33 mouse cellular contexts compared by ENCODE assay signal in genomic region chr14:8688462-8688861, GRCm38 (mm10). TPM values are rescaled to one million over a fixed set of nuclear protein-coding genes. Genes with fewer than 3 reads are reported as not detected.
DNase-seq lines count a peak whose midpoint lies in the region; ATAC-seq and TF ChIP-seq lines count a peak whose summit lies in the region.
"Had no signal": no experiment of that assay in that cellular context is flagged by ENCODE, and none has a peak within 500 bp of the region (broad histone marks: within the 10 kb centered on the region; RNA-seq: fewer than 3 reads in every experiment).

No protein-coding gene starts in this region.

- H3K4me2 ChIP-seq in kidney, postnatal 0 days (ENCODE audit: low read length), result no peak overlapping the region
- H3K4me2 ChIP-seq in kidney, embryonic 16.5 days (replicated peaks; ENCODE audit: low read depth, low read length), result no peak overlapping the region
- H3K4me2 ChIP-seq in midbrain, embryonic 14.5 days (ENCODE audit: low read length), result no peak overlapping the region
- H3K4me2 ChIP-seq in midbrain, embryonic 11.5 days, result no peak overlapping the region
- H3K4me2 ChIP-seq: embryonic facial prominence, embryonic 15.5 days; forebrain, embryonic 13.5 days; heart, embryonic 11.5 days; hindbrain, embryonic 12.5 days; intestine, embryonic 15.5 days; limb, embryonic 15.5 days; liver, embryonic 13.5 days; neural tube, embryonic 12.5 days had no signal

- no peaks in the 10 kb centered on the region for H3K27me3 ChIP-seq in kidney, postnatal 0 days (ENCODE audit: insufficient read depth, low read length)
- H3K27me3 ChIP-seq in kidney, embryonic 16.5 days (ENCODE audit: insufficient read depth, low read length), result no peaks in the 10 kb centered on the region
- no peaks in the 10 kb centered on the region for H3K27me3 ChIP-seq in midbrain, embryonic 14.5 days (ENCODE audit: control insufficient read depth, insufficient read depth, low read length)
- H3K27me3 ChIP-seq in midbrain, embryonic 11.5 days (ENCODE audit: control insufficient read depth, insufficient read depth, low read length), result no peaks in the 10 kb centered on the region
- H3K27me3 ChIP-seq: CH12.LX; embryonic facial prominence, embryonic 15.5 days; forebrain, embryonic 13.5 days; hindbrain, embryonic 12.5 days; intestine, embryonic 15.5 days; limb, embryonic 15.5 days; liver, embryonic 13.5 days; neural tube, embryonic 12.5 days had no signal

- no peaks in the 10 kb centered on the region for H3K9me3 ChIP-seq in kidney, postnatal 0 days (replicated peaks; ENCODE audit: low read length)
- H3K9me3 ChIP-seq in kidney, embryonic 16.5 days (ENCODE audit: low read length), result no peaks in the 10 kb centered on the region
- H3K9me3 ChIP-seq in midbrain, embryonic 14.5 days (ENCODE audit: control insufficient read depth, low read length), result no peaks in the 10 kb centered on the region
- H3K9me3 ChIP-seq in midbrain, embryonic 11.5 days (ENCODE audit: control insufficient read depth, low read length), result no peaks in the 10 kb centered on the region
- H3K9me3 ChIP-seq: embryonic facial prominence, embryonic 15.5 days; forebrain, embryonic 13.5 days; hindbrain, embryonic 12.5 days; intestine, embryonic 15.5 days; limb, embryonic 15.5 days; liver, embryonic 13.5 days; neural tube, embryonic 12.5 days had no signal

- TF ChIP-seq CTCF in kidney, postnatal 0 days (IDR thresholded peaks at IDR 0.05; ENCODE audit: low read depth), result no peak
- no peak for TF ChIP-seq CTCF in brain, embryonic 14.5 days (IDR thresholded peaks at IDR 0.05; ENCODE audit: borderline replicate concordance, extremely low read depth, insufficient read depth, insufficient read length)

- no peaks in the 10 kb centered on the region for H3K36me3 ChIP-seq in kidney, postnatal 0 days (ENCODE audit: insufficient read depth, low read length)
- H3K36me3 ChIP-seq in kidney, embryonic 16.5 days (ENCODE audit: insufficient read depth, low read length), result no peaks in the 10 kb centered on the region
- no peaks in the 10 kb centered on the region for H3K36me3 ChIP-seq in midbrain, embryonic 14.5 days (ENCODE audit: control insufficient read depth, insufficient read depth, low read length)
- H3K36me3 ChIP-seq in midbrain, embryonic 11.5 days (ENCODE audit: control insufficient read depth, insufficient read depth, low read length), result no peaks in the 10 kb centered on the region
- H3K36me3 ChIP-seq: embryonic facial prominence, embryonic 15.5 days; hindbrain, embryonic 12.5 days; intestine, embryonic 15.5 days; limb, embryonic 15.5 days; liver, embryonic 13.5 days; neural tube, embryonic 12.5 days had no signal

- H3K4me1 ChIP-seq in kidney, postnatal 0 days (replicated peaks; ENCODE audit: insufficient read depth, low read length), result no peaks in the 10 kb centered on the region
- H3K4me1 ChIP-seq in kidney, embryonic 16.5 days (ENCODE audit: insufficient read depth, low read length), result no peaks in the 10 kb centered on the region
- no peaks in the 10 kb centered on the region for H3K4me1 ChIP-seq in midbrain, embryonic 14.5 days (ENCODE audit: control insufficient read depth, insufficient read depth, low read length)
- H3K4me1 ChIP-seq in midbrain, embryonic 11.5 days (ENCODE audit: control insufficient read depth, insufficient read depth, low read length), result no peaks in the 10 kb centered on the region
- H3K4me1 ChIP-seq: embryonic facial prominence, embryonic 15.5 days; forebrain, embryonic 13.5 days; hindbrain, embryonic 12.5 days; intestine, embryonic 15.5 days; limb, embryonic 15.5 days; liver, embryonic 13.5 days; neural tube, embryonic 12.5 days had no signal

- no peak overlapping the region for H3K4me3 ChIP-seq in kidney, postnatal 0 days (replicated peaks; ENCODE audit: low read depth, low read length)
- H3K4me3 ChIP-seq in kidney, embryonic 16.5 days (ENCODE audit: low read length), result no peak overlapping the region
- no peak overlapping the region for H3K4me3 ChIP-seq in midbrain, embryonic 14.5 days (replicated peaks; ENCODE audit: low read depth, low read length)
- H3K4me3 ChIP-seq in midbrain, embryonic 11.5 days (ENCODE audit: low read depth, low read length), result no peak overlapping the region
- H3K4me3 ChIP-seq: embryonic facial prominence, embryonic 15.5 days; forebrain, embryonic 13.5 days; hindbrain, embryonic 12.5 days; intestine, embryonic 15.5 days; layer of hippocampus, adult 2 months; limb, embryonic 15.5 days; liver, embryonic 13.5 days; myocyte; neural tube, embryonic 12.5 days had no signal

- WGBS in kidney, postnatal 0 days, result 76% methylated on average over 1 of the region's 1 CpGs
- 83% methylated on average over 1 of the region's 1 CpGs for WGBS in kidney, embryonic 16.5 days
- 80% methylated on average over 1 of the region's 1 CpGs for WGBS in midbrain, embryonic 14.5 days
- WGBS in midbrain, embryonic 11.5 days, result 59% methylated on average over 1 of the region's 1 CpGs

- H3K27ac ChIP-seq in kidney, postnatal 0 days, result no peak overlapping the region
- H3K27ac ChIP-seq in kidney, embryonic 16.5 days (ENCODE audit: low read length), result no peak overlapping the region
- no peak overlapping the region for H3K27ac ChIP-seq in midbrain, embryonic 14.5 days (replicated peaks; ENCODE audit: low read depth, low read length)
- H3K27ac ChIP-seq in midbrain, embryonic 11.5 days (ENCODE audit: low read depth, low read length), result no peak overlapping the region
- H3K27ac ChIP-seq: embryonic facial prominence, embryonic 15.5 days; forebrain, embryonic 13.5 days; hindbrain, embryonic 12.5 days; hindbrain, postnatal 0 days; intestine, embryonic 15.5 days; layer of hippocampus, adult 2 months; limb, embryonic 15.5 days; liver, embryonic 13.5 days; macrophage; neural tube, embryonic 12.5 days had no signal

- DNase-seq in embryo, embryonic 10 days (ENCODE audit: low spot score), result peak; percentile 10
- DNase-seq in embryo, embryonic 11 days, result no peak
- DNase-seq in kidney, postnatal 0 days (ENCODE audit: low spot score), result peak; percentile 4
- DNase-seq in midbrain, embryonic 14.5 days, result peak; percentile 12
- DNase-seq in midbrain, embryonic 11.5 days (ENCODE audit: low spot score, missing footprints), result no peak
- peak; percentile 35 for DNase-seq in brain, embryonic 14.5 days (ENCODE audit: low read depth)
- DNase-seq in cerebellum, adult 8-10 months, result no peak
- DNase-seq: adrenal gland, adult 8-10 months; cerebellum, adult 11 months; cerebellum, adult 9-11 months; gastrocnemius, postnatal 36 days; heart, adult 18-20 months; heart, postnatal 36 days; kidney, adult 9 months; kidney, postnatal 25 days; liver, embryonic 13.5 days; lung, adult 18-20 months; right cerebral cortex, adult 18-20 months; spleen, adult 18-20 months had no signal

- no peak overlapping the region for H3K9ac ChIP-seq in kidney, postnatal 0 days (ENCODE audit: low read depth, low read length)
- no peak overlapping the region for H3K9ac ChIP-seq in kidney, embryonic 16.5 days (replicated peaks; ENCODE audit: low read length)
- no peak overlapping the region for H3K9ac ChIP-seq in midbrain, embryonic 14.5 days (replicated peaks; ENCODE audit: low read length)
- H3K9ac ChIP-seq in midbrain, embryonic 11.5 days (ENCODE audit: low read length), result no peak overlapping the region
- H3K9ac ChIP-seq: embryonic facial prominence, embryonic 15.5 days; forebrain, embryonic 13.5 days; hindbrain, embryonic 12.5 days; intestine, embryonic 15.5 days; limb, embryonic 15.5 days; liver, embryonic 13.5 days; neural tube, embryonic 12.5 days had no signal

- ATAC-seq in kidney, postnatal 0 days (replicated peaks; ENCODE audit: low FRiP score, low read depth), result no peak
- ATAC-seq in kidney, embryonic 16.5 days (ENCODE audit: low FRiP score, low TSS enrichment), result no peak
- ATAC-seq in midbrain, embryonic 14.5 days (ENCODE audit: low FRiP score, low TSS enrichment), result no peak
- ATAC-seq in midbrain, embryonic 11.5 days (ENCODE audit: low FRiP score), result no peak
- ATAC-seq: forebrain, embryonic 13.5 days; hindbrain, postnatal 0 days; intestine, embryonic 15.5 days; midbrain, embryonic 16.5 days had no signal

- TF ChIP-seq POLR2A in brain, embryonic 14.5 days (IDR thresholded peaks at IDR 0.05; ENCODE audit: borderline replicate concordance, extremely low read depth, insufficient read depth, insufficient read length, poor library complexity, severe bottlenecking), result no peak

RNA-seq across cellular contexts. Expression of gene 4930452B06Rik, which starts 22.4 kb away (rescaled TPM):
- 8.3 and 8.4 TPM in 2 replicates for polyA plus RNA-seq in kidney, postnatal 0 days (2015; fragmentation: Nextera tagmentation; extraction: Ambion mirVana)
- 10.7 and 11.1 TPM in 2 replicates for polyA plus RNA-seq in kidney, embryonic 16.5 days (2015; fragmentation: Nextera tagmentation; extraction: Ambion mirVana)
- polyA plus RNA-seq in midbrain, embryonic 14.5 days (2014; fragmentation: Nextera tagmentation; extraction: Ambion mirVana), result 4.5 and 5.1 TPM in 2 replicates
- polyA plus RNA-seq in midbrain, embryonic 11.5 days (2014; fragmentation: Nextera tagmentation; extraction: Ambion mirVana), result 11.5 and 12.7 TPM in 2 replicates
- 1.3 and 2.7 TPM in 2 replicates for polyA plus RNA-seq in brain, embryonic 14.5 days (2012; rRNA removed)
- polyA plus RNA-seq: macrophage had no signal

Comparison
In these comparisons a context has a peak if more than half of its experiments do, and no peak if none do; other contexts are left out.
1. DNase-seq: peak in embryo, embryonic 10 days (single experiment), kidney, postnatal 0 days (single experiment), midbrain, embryonic 14.5 days (single experiment) and brain, embryonic 14.5 days (single experiment); none in embryo, embryonic 11 days (single experiment), midbrain, embryonic 11.5 days (single experiment) and cerebellum, adult 8-10 months (single experiment).